Mouse (Mus musculus): ENCODE measurements at regions not wholly inside any gene's neighbourhood (a gene's known extent, or its start where the extent isn't known, plus 50 kb on each side); places are given as distances from the start of the nearest gene placed in this dataset.

- Histone ChIP-seq H3K4me3 (replicated peaks in 1 of 3; ENCODE audit: low read depth in 2 of 3, low read length in 2 of 3, poor library complexity in 1 of 3) (no peak overlapping the region), H3K9me3 (replicated peaks; ENCODE audit: low read length) (peaks cover 74% of the 10 kb centered on the region), H3K4me2 (ENCODE audit: insufficient read depth, low read depth, poor library complexity, severe bottlenecking) (no peak overlapping the region), H3K36me3 (replicated peaks in 1 of 2; ENCODE audit: control insufficient read depth in 1 of 2, insufficient read depth in 1 of 2, low read length in 1 of 2) (no peaks in the 10 kb centered on the region), H3K9ac (ENCODE audit: insufficient read depth, low read depth) (no peak overlapping the region), H3K79me2 (replicated peaks; ENCODE audit: control insufficient read depth, extremely low read depth, insufficient read depth, poor library complexity, severe bottlenecking) (no peaks in the 10 kb centered on the region), H3K4me1 (ENCODE audit: control insufficient read depth in 1 of 2, insufficient read depth in 2 of 2) (no peaks in the 10 kb centered on the region), H3K27ac (ENCODE audit: insufficient read depth, low read depth) (no peak overlapping the region), H3K27me3 (replicated peaks) (no peaks in the 10 kb centered on the region)
- in situ Hi-C loops (cut with MboI; ENCODE audit: low pct_ligation_motif_present, low pct_unique_long_range_greater_than_20kb, low sequenced_read_pairs) = no loop called here
- dilution Hi-C loops (cut with MboI; ENCODE audit: extremely low pct_ligation_motif_present, extremely low pct_unique_long_range_greater_than_20kb, low sequenced_read_pairs) = no loop called here
- no peak for DNase-seq (ENCODE audit: extremely low read depth)
- TF ChIP-seq ZKSCAN1 (IDR thresholded peaks at IDR 0.05; ENCODE audit: borderline replicate concordance, low read depth, low read length) (no peak), HCFC1 (IDR thresholded peaks at IDR 0.05; ENCODE audit: low read depth, low read length) (no peak), USF2 (conservative IDR thresholded peaks at IDR 0.05; ENCODE audit: low read depth, low read length) (no peak), CHD1 (IDR thresholded peaks at IDR 0.05; ENCODE audit: low read depth, low read length) (no peak), POLR2A (IDR thresholded peaks at IDR 0.05; ENCODE audit: low read depth, low read length) (no peak), MYC (IDR thresholded peaks at IDR 0.05; ENCODE audit: low read depth, low read length) (no peak), SIN3A (IDR thresholded peaks at IDR 0.05; ENCODE audit: low read length) (no peak)
Measured at GRCm38 (mm10) chr17:52076746-52077145, 243.7 kb upstream of the Satb1 start.

GRCm38 (mm10) chr17:52067721-52068120, 234.6 kb upstream of the Satb1 start:
- dilution Hi-C loops (cut with MboI; ENCODE audit: extremely low pct_ligation_motif_present, extremely low pct_unique_long_range_greater_than_20kb, low sequenced_read_pairs) (no loop called here), in situ Hi-C loops (cut with MboI; ENCODE audit: low pct_ligation_motif_present, low pct_unique_long_range_greater_than_20kb, low sequenced_read_pairs) (no loop called here)
- Histone ChIP-seq H3K9me3 (replicated peaks; ENCODE audit: low read length) (peaks cover 69% of the 10 kb centered on the region), H3K27me3 (replicated peaks) (no peaks in the 10 kb centered on the region), H3K9ac (ENCODE audit: insufficient read depth, low read depth) (no peak overlapping the region), H3K4me3 (replicated peaks in 1 of 3; ENCODE audit: low read depth in 2 of 3, low read length in 2 of 3, poor library complexity in 1 of 3) (no peak overlapping the region), H3K27ac (ENCODE audit: insufficient read depth, low read depth) (no peak overlapping the region), H3K36me3 (replicated peaks in 1 of 2; ENCODE audit: control insufficient read depth in 1 of 2, insufficient read depth in 1 of 2, low read length in 1 of 2) (no peaks in the 10 kb centered on the region), H3K4me2 (ENCODE audit: insufficient read depth, low read depth, poor library complexity, severe bottlenecking) (no peak overlapping the region), H3K4me1 (ENCODE audit: control insufficient read depth in 1 of 2, insufficient read depth in 2 of 2) (no peaks in the 10 kb centered on the region), H3K79me2 (replicated peaks; ENCODE audit: control insufficient read depth, extremely low read depth, insufficient read depth, poor library complexity, severe bottlenecking) (no peaks in the 10 kb centered on the region)
- DNase-seq (ENCODE audit: extremely low read depth) = no peak
- TF ChIP-seq RAD21 (IDR thresholded peaks at IDR 0.05; ENCODE audit: low read depth, low read length) = no peak
- TF ChIP-seq KAT2A (IDR thresholded peaks at IDR 0.05; ENCODE audit: insufficient replicate concordance, low read length) = no peak
- no peak for TF ChIP-seq BHLHE40 (IDR thresholded peaks at IDR 0.05; ENCODE audit: low read depth, low read length)
- no peak for TF ChIP-seq JUN (IDR thresholded peaks at IDR 0.05; ENCODE audit: insufficient read depth, low read depth, low read length)
- TF ChIP-seq MEF2A (IDR thresholded peaks at IDR 0.05; ENCODE audit: borderline replicate concordance, low read depth, low read length) = no peak

GRCm38 (mm10) chr17:52064618-52065017, 231.5 kb upstream of the Satb1 start:
- TF ChIP-seq NRF1 (IDR thresholded peaks at IDR 0.05; ENCODE audit: low read depth, low read length) (no peak), CHD1 (IDR thresholded peaks at IDR 0.05; ENCODE audit: low read depth, low read length) (no peak), EP300 (IDR thresholded peaks at IDR 0.05; ENCODE audit: low read length) (no peak), ZNF384 (IDR thresholded peaks at IDR 0.05; ENCODE audit: low read depth, low read length) (no peak), POLR2A (IDR thresholded peaks at IDR 0.05; ENCODE audit: low read depth, low read length) (no peak), E2F4 (IDR thresholded peaks at IDR 0.05; ENCODE audit: insufficient replicate concordance, low read depth, low read length) (no peak), POLR2AphosphoS2 (IDR thresholded peaks at IDR 0.05; ENCODE audit: low read depth, low read length) (no peak), NELFE (IDR thresholded peaks at IDR 0.05; ENCODE audit: low read depth, low read length) (no peak), MAX (IDR thresholded peaks at IDR 0.05; ENCODE audit: low read length) (no peak), KAT2A (IDR thresholded peaks at IDR 0.05; ENCODE audit: insufficient replicate concordance, low read length) (no peak), TCF12 (IDR thresholded peaks at IDR 0.05; ENCODE audit: low read depth, low read length) (no peak), JUN (IDR thresholded peaks at IDR 0.05; ENCODE audit: insufficient read depth, low read depth, low read length) (no peak), IRF4 (IDR thresholded peaks at IDR 0.05; ENCODE audit: low read depth, low read length) (no peak), MYC (IDR thresholded peaks at IDR 0.05; ENCODE audit: low read depth, low read length) (no peak), MEF2A (IDR thresholded peaks at IDR 0.05; ENCODE audit: borderline replicate concordance, low read depth, low read length) (no peak), ETS1 (conservative IDR thresholded peaks at IDR 0.05; ENCODE audit: low read depth, low read length) (no peak), USF1 (IDR thresholded peaks at IDR 0.05; ENCODE audit: low read depth, low read length) (no peak), MAFK (IDR thresholded peaks at IDR 0.05; ENCODE audit: insufficient replicate concordance, low read length) (no peak), GABPA (IDR thresholded peaks at IDR 0.05; ENCODE audit: insufficient replicate concordance, low read depth, low read length) (no peak)
- in situ Hi-C loops (cut with MboI; ENCODE audit: low pct_ligation_motif_present, low pct_unique_long_range_greater_than_20kb, low sequenced_read_pairs) (no loop called here), dilution Hi-C loops (cut with MboI; ENCODE audit: extremely low pct_ligation_motif_present, extremely low pct_unique_long_range_greater_than_20kb, low sequenced_read_pairs) (no loop called here)
- Histone ChIP-seq H3K9ac (ENCODE audit: insufficient read depth, low read depth) (no peak overlapping the region), H3K79me2 (replicated peaks; ENCODE audit: control insufficient read depth, extremely low read depth, insufficient read depth, poor library complexity, severe bottlenecking) (no peaks in the 10 kb centered on the region), H3K27me3 (replicated peaks) (no peaks in the 10 kb centered on the region), H3K4me1 (ENCODE audit: control insufficient read depth in 1 of 2, insufficient read depth in 2 of 2) (no peaks in the 10 kb centered on the region), H3K4me2 (ENCODE audit: insufficient read depth, low read depth, poor library complexity, severe bottlenecking) (no peak overlapping the region), H3K4me3 (replicated peaks in 1 of 3; ENCODE audit: low read depth in 2 of 3, low read length in 2 of 3, poor library complexity in 1 of 3) (no peak overlapping the region), H3K36me3 (replicated peaks in 1 of 2; ENCODE audit: control insufficient read depth in 1 of 2, insufficient read depth in 1 of 2, low read length in 1 of 2) (no peaks in the 10 kb centered on the region), H3K9me3 (replicated peaks; ENCODE audit: low read length) (peaks cover 67% of the 10 kb centered on the region), H3K27ac (ENCODE audit: insufficient read depth, low read depth) (no peak overlapping the region)
- DNase-seq (ENCODE audit: extremely low read depth) = no peak

Data from CH12.LX (cell line).